Mouse (Mus musculus) midbrain, embryonic 10.5 days (tissue): Measurements from ENCODE around the gene Osbpl6. TPM values are rescaled to one million over a fixed set of nuclear protein-coding genes. Genes with fewer than 3 reads are reported as not detected.

Source experiments
- DNase-seq: peaks from one replicate; pipeline ENCODE4 v3.0.0-alpha.2; 2017; ENCODE audit warnings: low spot score
- H3K27ac ChIP-seq: fragments of 300-500 bp; sonication (generic); replicated peaks from 2 replicates; pipeline ENCODE4 v1.5.1; 2016; ENCODE audit warnings: mild to moderate bottlenecking
- H3K27me3 ChIP-seq: fragments of 300-500 bp; sonication (generic); 2 replicates; pipeline ENCODE4 v1.6.1; 2016; ENCODE audit warnings: low read depth, mild to moderate bottlenecking; ENCODE audit not compliant: poor library complexity, severe bottlenecking
- H3K36me3 ChIP-seq: fragments of 300-500 bp; sonication (generic); 2 replicates; pipeline ENCODE4 v1.6.1; 2016; ENCODE audit warnings: mild to moderate bottlenecking, moderate library complexity
- H3K4me1 ChIP-seq: fragments of 300-500 bp; sonication (generic); 2 replicates; pipeline ENCODE4 v1.6.1; 2016
- H3K4me3 ChIP-seq: fragments of 300-500 bp; sonication (generic); 2 replicates; pipeline ENCODE4 v1.5.1; 2016; ENCODE audit warnings: mild to moderate bottlenecking, moderate library complexity
- H3K9me3 ChIP-seq: fragments of 300-500 bp; sonication (generic); replicated peaks from 2 replicates; pipeline ENCODE4 v1.6.1; 2016; ENCODE audit warnings: mild to moderate bottlenecking
- WGBS: fragments of 180-500 bp; shearing (Covaris S2); methylation state at CpG from one replicate; pipeline ENCODE4 v1.1.7; 2016; 5-methylcytosine and 5-hydroxymethylcytosine counted together
- polyA plus RNA-seq: library from polyadenylated mRNA; unstranded; fragments of >200 nt; fragmentation: Nextera tagmentation; extraction: Ambion mirVana; gene quantifications from 2 replicates; pipeline ENCODE4 v1.2.1, GENCODE M21; 2016

The Osbpl6 gene
- polyA plus RNA-seq, 1 experiment from 2014 or later, result 10.8 TPM

DNA sequence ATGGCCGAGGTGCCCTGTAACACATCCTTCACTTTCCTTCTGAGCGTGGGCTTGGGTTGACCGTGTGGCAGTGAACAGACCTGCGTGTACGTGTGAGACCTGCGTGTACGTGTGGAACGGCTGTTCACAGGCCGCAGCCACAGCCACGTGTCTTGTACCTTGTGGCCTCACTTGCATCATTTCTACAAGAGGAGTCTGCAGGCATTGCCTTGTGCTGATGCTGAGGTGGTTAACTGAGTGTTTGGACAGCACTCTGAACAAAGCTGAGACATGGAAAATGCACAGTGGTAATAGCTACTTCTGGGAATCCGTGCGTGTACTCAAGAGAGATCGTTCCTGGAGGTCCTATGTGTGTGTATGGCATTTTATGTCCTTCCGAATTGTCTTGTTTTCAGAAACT is 111.2 kb downstream of the Osbpl6 start:
- Histone ChIP-seq H3K27ac (no peak overlapping the region), H3K9me3 (no peaks in the 10 kb centered on the region), H3K36me3 (no peaks in the 10 kb centered on the region), H3K4me1 (no peaks in the 10 kb centered on the region), H3K4me3 (no peak overlapping the region), H3K27me3 (no peaks in the 10 kb centered on the region)
- DNase-seq, result no peak
- WGBS, result 93% methylated on average over 14 of the region's 14 CpGs

GRCm38 (mm10) chr2:76518407-76519063 is 112.2 kb downstream of the Osbpl6 start:
- no peaks in the 10 kb centered on the region for H3K27me3 ChIP-seq
- no peak overlapping the region for H3K4me3 ChIP-seq
- DNase-seq, result no peak
- H3K9me3 ChIP-seq, result no peaks in the 10 kb centered on the region
- no peaks in the 10 kb centered on the region for H3K36me3 ChIP-seq
- 87% methylated on average over 5 of the region's 5 CpGs for WGBS
- no peak overlapping the region for H3K27ac ChIP-seq
- no peaks in the 10 kb centered on the region for H3K4me1 ChIP-seq

DNA sequence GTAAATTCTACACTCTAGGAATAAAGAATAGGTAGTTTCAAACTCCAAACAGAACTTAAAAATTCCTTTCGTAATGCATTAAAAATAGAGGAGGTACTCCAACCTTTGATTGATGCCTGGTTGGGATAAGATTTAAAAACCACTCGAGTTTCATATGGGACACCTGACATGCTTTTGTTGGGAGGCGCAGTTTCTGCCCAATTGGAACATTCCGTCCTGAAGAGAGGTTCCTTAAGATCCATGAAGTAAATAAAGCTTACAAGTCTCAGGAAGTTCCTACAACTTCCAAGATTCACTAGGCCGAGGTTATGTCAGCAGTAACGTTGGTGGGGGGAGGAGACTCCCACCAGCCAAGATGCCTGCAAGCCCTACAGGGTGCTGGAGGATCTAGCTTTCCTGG is 115.3 kb downstream of the Osbpl6 start:
- DNase-seq, result no peak
- WGBS, result 86% methylated on average over 6 of the region's 6 CpGs
- Histone ChIP-seq H3K36me3 (no peaks in the 10 kb centered on the region), H3K4me3 (no peak overlapping the region), H3K9me3 (no peaks in the 10 kb centered on the region), H3K27me3 (no peaks in the 10 kb centered on the region), H3K27ac (no peak overlapping the region), H3K4me1 (peaks cover 19% of the 10 kb centered on the region)

DNA sequence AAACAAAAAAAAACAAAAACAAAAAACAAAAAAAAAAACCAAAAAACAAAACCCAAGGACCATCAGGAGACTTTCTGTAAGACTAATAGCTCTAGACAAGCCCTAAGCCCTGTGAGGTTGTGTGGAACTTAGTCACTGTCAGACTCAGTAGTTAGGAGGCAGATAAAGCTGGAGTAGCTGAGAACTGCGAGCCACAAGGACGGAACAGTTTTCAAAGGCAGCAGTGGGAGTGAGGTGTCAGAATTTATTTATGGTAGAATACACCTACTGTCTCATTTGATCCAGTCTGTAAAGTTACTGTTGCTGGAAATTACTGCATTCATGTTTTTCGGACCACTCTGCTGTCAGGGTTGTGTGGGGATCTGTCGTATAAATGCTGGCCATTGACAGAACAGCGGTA is 118.1 kb downstream of the Osbpl6 start:
- Histone ChIP-seq H3K4me1 (peaks cover 19% of the 10 kb centered on the region), H3K36me3 (no peaks in the 10 kb centered on the region), H3K9me3 (no peaks in the 10 kb centered on the region), H3K4me3 (no peak overlapping the region), H3K27me3 (no peaks in the 10 kb centered on the region), H3K27ac (no peak overlapping the region)
- WGBS, result 86% methylated on average over 5 of the region's 5 CpGs
- no peak for DNase-seq

DNA sequence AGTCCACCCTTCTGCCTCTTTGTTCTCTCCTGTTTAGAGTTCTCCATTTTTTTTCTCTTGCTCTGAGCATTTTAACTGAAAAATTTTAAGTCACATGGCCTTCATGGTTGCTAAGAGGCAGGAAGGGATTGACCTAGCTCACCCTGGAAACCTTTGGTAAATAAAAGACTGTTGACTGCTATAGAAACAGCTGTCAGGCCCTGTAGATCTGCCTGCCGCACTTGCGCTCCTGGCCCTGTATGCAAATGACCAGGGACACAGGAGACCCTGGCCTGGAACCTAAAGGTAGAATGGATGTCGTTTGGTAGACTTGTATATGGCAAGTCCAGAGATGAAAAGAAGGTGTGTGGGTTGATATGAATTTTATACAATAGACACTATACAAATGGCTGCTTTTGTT is 119.3 kb downstream of the Osbpl6 start:
- 31% methylated on average over 3 of the region's 3 CpGs for WGBS
- peaks cover 19% of the 10 kb centered on the region for H3K4me1 ChIP-seq
- no peaks in the 10 kb centered on the region for H3K9me3 ChIP-seq
- peak; percentile 28 for DNase-seq
- H3K36me3 ChIP-seq, result no peaks in the 10 kb centered on the region
- no peaks in the 10 kb centered on the region for H3K27me3 ChIP-seq
- no peak overlapping the region for H3K4me3 ChIP-seq
- peak overlapping the region; percentile 57 for H3K27ac ChIP-seq

DNA sequence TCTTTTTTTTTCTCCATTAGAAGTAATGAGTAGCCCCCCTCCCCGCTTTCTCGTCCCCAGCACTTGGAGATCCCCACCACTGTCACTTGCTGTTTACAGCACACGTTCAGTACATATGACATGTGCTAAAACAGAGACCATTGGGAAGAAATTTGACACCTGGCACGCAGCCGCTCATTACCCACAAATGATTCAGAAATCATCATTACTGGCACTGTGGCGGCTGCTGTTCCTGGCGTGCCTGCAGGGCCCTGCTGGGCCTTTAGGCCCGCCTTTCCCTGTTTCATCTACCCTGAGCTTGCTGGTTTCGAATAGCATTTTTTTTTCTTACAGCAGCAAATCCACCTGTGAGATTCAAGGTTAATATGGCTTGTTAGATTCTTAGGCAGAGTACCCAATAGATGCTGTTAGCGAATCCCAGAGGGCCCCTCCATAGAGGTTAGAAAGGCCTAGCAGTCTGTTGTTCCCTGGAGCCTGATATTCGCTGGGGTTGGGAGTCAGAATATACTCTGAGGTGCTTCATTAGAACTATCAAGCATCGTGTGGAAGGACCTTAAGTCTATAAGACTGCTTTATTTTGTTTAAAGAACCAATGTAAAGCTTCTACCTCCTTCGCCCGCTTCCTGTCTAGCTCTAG is 126.3 kb downstream of the Osbpl6 start:
- 87% methylated on average over 14 of the region's 14 CpGs for WGBS
- no peak overlapping the region for H3K4me3 ChIP-seq
- DNase-seq, result no peak
- peaks cover 24% of the 10 kb centered on the region for H3K4me1 ChIP-seq
- H3K36me3 ChIP-seq, result no peaks in the 10 kb centered on the region
- no peak overlapping the region for H3K27ac ChIP-seq
- H3K9me3 ChIP-seq, result no peaks in the 10 kb centered on the region
- H3K27me3 ChIP-seq, result no peaks in the 10 kb centered on the region

GRCm38 (mm10) chr2:76534932-76535331 is 128.6 kb downstream of the Osbpl6 start:
- Histone ChIP-seq H3K27me3 (no peaks in the 10 kb centered on the region), H3K4me1 (peaks cover 30% of the 10 kb centered on the region), H3K27ac (0 out of 2 replicates have a peak overlapping the region, but pooled peaks have one; percentile 10), H3K4me3 (no peak overlapping the region), H3K9me3 (no peaks in the 10 kb centered on the region), H3K36me3 (no peaks in the 10 kb centered on the region)
- WGBS, result 82% methylated on average over 7 of the region's 7 CpGs
- no peak for DNase-seq

DNA sequence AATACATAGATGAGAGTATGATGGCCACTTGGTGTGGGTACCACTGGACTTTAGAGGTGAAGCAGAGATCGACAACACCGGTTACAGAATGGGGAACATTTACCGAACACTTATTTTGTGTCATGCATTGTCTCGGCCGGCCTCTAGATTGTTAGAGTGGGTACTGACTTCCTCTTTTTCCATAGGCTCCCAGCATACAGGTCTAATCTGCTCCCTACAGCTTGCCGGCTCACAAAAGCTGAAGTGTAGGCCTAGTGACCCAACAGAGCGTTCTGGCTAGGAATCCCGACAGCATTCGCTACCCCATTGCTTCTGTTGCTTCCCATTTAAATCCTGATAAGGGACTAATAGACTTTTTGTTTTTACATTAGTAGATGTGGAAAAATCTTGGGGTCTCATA is 135.6 kb downstream of the Osbpl6 start:
- 90% methylated on average over 9 of the region's 9 CpGs for WGBS

DNA sequence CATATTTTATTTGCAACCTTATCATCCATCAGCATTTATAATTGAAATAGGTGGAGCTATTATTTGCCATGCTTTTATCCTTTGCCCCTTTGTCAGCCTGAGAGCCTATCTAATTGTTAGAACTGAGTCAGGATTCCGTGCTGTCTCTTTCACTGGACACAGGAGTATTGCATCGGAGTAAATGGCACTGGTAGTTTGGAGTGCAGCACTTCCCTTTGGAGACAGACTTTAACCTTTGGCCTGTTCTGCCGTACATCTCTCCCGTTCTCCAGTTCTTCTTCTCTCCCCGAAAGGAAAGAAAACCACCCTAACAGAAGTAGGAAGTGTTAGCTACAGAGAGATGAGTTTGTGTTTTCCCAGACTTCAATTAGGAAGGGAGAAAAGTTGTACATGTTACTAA is 136.6 kb downstream of the Osbpl6 start:
- no peaks in the 10 kb centered on the region for H3K27me3 ChIP-seq
- 87% methylated on average over 5 of the region's 5 CpGs for WGBS
- no peaks in the 10 kb centered on the region for H3K9me3 ChIP-seq
- H3K27ac ChIP-seq, result no peak overlapping the region
- H3K36me3 ChIP-seq, result no peaks in the 10 kb centered on the region
- peaks cover 8% of the 10 kb centered on the region for H3K4me1 ChIP-seq
- H3K4me3 ChIP-seq, result no peak overlapping the region
- DNase-seq, result no peak

More for the DNA sequence above, 135.6 kb downstream of the Osbpl6 start:
- Histone ChIP-seq H3K9me3 (no peaks in the 10 kb centered on the region), H3K36me3 (no peaks in the 10 kb centered on the region), H3K27me3 (no peaks in the 10 kb centered on the region), H3K27ac (no peak overlapping the region), H3K4me3 (no peak overlapping the region), H3K4me1 (peaks cover 12% of the 10 kb centered on the region)
- no peak for DNase-seq

DNA sequence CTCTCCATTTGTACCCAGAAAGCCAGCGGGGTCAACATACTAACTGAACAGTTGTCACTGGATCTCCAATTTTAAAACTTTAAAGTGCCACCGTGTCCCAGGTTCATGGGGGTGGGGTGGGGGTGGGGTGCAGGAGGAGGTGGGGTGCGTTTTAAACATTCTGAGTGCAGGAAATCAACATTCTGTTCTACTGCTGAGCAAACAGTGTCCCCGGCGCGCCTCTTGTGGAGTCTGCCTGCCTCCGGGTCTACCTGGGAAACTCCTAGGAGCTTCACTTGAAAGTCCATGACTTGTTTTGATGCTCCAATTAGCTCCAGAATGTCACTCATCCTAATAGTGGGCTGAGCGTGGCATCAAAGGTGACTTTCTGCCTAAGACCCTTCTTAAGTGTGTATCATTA is 139.2 kb downstream of the Osbpl6 start:
- H3K4me1 ChIP-seq, result no peaks in the 10 kb centered on the region
- 86% methylated on average over 8 of the region's 8 CpGs for WGBS
- no peak for DNase-seq
- H3K27ac ChIP-seq, result no peak overlapping the region
- no peaks in the 10 kb centered on the region for H3K9me3 ChIP-seq
- no peak overlapping the region for H3K4me3 ChIP-seq
- H3K27me3 ChIP-seq, result no peaks in the 10 kb centered on the region
- no peaks in the 10 kb centered on the region for H3K36me3 ChIP-seq

GRCm38 (mm10) chr2:76548171-76548570 is 141.9 kb downstream of the Osbpl6 start:
- no peak for DNase-seq
- WGBS, result 89% methylated on average over 10 of the region's 10 CpGs
- no peaks in the 10 kb centered on the region for H3K4me1 ChIP-seq
- no peak overlapping the region for H3K4me3 ChIP-seq
- H3K9me3 ChIP-seq, result no peaks in the 10 kb centered on the region
- no peaks in the 10 kb centered on the region for H3K27me3 ChIP-seq
- H3K36me3 ChIP-seq, result no peaks in the 10 kb centered on the region
- no peak overlapping the region for H3K27ac ChIP-seq

DNA sequence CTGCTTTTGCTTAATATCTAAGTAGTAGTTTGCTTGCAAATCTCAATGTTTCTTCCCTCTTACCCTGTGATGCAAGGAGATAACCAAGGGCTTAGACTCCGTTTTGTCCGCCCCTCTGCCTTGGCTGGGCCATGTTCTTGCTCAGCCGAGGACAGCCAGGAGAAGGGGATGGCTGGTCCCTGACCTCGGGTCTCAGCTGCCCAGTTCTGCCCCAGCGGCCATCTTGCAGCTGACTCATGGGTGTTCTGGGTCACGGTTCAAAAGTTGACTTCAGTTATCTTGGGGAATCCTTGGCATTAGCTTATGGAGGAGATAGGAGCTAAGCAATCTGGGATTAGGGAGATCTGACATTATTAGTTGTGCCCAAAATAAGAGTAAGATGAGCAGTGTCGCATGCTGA is 142.5 kb downstream of the Osbpl6 start:
- whole genome bisulfite sequencing, result 84% methylated on average over 7 of the region's 7 CpGs
- no peaks in the 10 kb centered on the region for H3K4me1 ChIP-seq
- no peaks in the 10 kb centered on the region for H3K36me3 ChIP-seq
- DNase-seq, result no peak
- H3K9me3 ChIP-seq, result no peaks in the 10 kb centered on the region
- no peak overlapping the region for H3K4me3 ChIP-seq
- no peak overlapping the region for H3K27ac ChIP-seq
- no peaks in the 10 kb centered on the region for H3K27me3 ChIP-seq

GRCm38 (mm10) chr2:76549316-76549715 is 143.0 kb downstream of the Osbpl6 start:
- H3K4me1 ChIP-seq, result no peaks in the 10 kb centered on the region
- no peaks in the 10 kb centered on the region for H3K9me3 ChIP-seq
- no peaks in the 10 kb centered on the region for H3K27me3 ChIP-seq
- WGBS, result 89% methylated on average over 12 of the region's 12 CpGs
- DNase-seq, result no peak
- no peak overlapping the region for H3K4me3 ChIP-seq
- H3K27ac ChIP-seq, result no peak overlapping the region
- H3K36me3 ChIP-seq, result no peaks in the 10 kb centered on the region
